Mouse (Mus musculus) T-helper 2 cell (primary cell): ENCODE measurements around the gene Simc1.

Experiments used
- in situ Hi-C: fragments of 300-600 bp; cut with MboI, MseI; formaldehyde crosslinking; loops from one replicate; pipeline ENCODE4 v1.15.1; 2025; ENCODE audit warnings: high pct_unique_total_duplicates

The Simc1 gene

GRCm38 (mm10) chr13:54582126-54582525 is 78.5 kb downstream of the Simc1 start:
- in situ Hi-C loops: no loop called here

DNA sequence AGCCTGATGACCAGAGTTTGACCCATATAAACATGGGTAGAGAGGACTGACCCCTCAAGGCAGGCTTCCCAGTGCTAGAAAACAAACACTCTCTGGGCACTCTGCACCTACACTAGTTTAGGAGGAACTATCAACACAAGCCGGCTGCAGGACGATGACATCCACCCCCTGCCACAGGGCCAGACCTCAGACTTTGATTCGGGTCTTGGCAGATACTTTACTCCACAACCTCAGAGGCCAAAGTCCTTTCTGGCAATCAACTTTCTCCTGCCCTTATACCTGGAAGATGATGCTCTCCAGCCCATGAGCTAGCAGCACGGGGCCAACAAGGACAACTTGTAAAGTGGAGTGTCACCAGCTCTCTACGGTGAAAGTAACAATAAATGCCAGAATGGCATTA is 79.3 kb downstream of the Simc1 start:
- in situ Hi-C loops: no loop called here

DNA sequence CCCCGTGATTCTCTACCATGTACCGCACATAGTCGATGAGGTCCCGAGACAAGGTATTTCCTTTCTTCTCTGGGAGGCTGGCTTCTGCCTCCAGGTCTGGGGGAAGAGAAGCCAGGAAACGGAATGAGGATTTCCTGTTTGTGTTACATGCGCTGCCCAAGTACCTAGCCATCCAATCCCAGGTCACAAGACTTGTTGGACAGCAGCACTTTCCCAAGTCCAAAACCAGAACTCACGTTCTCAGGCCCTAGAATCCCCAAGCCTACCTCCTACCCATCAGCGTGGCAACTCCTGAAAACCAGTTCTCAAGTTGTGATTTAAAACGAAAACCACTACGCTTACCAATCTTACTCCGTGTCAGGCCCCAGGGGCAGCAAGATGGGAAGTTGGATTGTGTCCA is 82.3 kb downstream of the Simc1 start:
- in situ Hi-C loops: no loop called here

GRCm38 (mm10) chr13:54589414-54589995 is 85.9 kb downstream of the Simc1 start:
- in situ Hi-C loops: no loop called here

DNA sequence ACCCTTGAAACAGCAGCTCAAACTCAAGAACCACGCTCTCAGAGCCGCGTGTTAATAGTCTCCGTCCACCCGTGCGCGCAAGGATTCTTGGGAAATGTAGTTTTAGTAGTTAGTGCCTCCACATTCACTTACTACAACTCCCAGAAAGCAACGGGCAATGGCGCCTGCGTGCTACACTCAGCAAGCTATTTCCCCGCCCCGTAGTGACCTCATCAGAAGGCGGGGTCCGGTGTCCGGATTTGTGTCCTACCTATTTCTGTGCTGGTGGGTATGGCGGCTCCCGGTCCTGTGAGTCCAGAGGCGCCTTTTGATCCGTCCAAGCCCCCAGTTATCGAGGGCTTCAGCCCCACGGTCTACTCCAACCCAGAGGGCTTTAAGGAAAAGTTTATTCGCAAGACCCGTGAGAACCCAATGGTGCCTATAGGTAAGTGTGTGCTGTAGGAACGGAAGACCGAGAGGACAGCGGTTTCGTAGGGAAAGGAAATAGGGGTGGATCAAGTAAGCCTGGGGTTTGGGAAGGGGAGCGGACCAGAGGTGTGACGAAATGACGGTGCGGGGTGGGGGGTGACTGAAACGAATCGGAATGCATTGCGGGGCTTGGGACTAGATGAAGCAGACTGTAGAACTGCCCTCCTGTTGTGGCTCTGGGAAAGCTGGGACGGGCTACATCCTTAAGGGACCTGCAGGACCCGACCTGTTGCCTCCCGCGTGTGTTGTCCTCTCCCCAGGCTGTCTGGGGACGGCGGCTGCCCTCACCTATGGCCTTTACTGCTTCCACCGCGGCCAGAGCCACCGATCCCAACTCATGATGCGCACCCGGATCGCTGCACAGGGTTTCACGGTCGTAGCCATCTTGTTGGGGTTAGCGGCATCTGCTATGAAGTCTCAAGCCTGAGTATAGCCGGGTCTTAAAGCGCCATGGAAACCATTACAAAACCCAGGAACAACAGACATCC is 86.7 kb downstream of the Simc1 start, which contains the start of the genes Nop16 and Higd2a:
Gene Nop16, minus strand, starts transcription at position 95 of the 956 bp plus-strand sequence.
Gene Higd2a, plus strand, starts transcription at position 212 of the 956 bp plus-strand sequence.
- in situ Hi-C loops: no loop called here

DNA sequence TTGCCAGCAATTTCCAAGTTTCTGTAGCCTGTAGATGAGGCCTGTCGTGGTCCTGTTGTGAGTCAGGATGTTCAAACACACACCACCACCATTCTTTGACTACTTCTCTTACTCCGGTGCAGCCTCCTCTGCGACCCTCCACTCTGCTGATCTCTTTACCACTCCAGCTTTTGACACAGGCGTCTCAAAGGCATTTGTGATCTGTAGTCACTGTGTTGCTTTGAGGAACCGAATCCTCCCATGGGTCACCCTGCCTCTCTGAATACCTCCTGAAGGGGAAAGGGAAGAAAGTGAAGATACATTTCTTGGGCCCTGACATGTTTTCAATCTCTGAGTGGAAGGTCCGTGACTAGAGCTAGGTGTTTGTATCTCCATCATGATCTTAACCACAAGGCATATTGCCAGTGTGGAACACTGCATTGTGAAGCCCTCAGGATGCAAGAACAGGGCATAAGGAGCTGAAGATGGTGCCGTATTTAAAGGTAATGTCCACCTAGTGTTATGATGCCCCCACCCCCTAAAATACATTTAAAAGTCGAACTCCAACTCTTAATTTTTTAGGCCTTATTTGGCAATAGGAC is 88.3 kb downstream of the Simc1 start:
- in situ Hi-C loops: no loop called here

DNA sequence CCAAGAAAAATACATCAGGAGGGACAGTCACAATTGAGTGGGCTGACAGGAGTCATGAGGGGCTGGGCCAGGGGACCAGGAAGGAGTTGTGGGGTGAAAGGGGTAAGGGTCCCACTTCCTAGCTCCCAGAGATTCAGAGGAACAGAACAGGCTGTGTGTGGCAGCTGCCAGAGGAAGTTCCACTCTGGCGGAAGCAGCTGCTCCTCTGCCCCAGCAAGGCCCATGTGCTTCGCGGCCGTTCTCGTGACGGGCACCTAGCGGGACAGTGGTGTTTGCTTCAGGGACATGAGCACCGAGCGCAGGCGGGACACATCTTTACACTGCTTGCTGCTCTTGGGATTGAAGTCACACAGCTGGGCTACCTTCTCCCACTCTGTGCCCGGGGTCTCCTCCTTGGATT is 90.0 kb downstream of the Simc1 start:
- in situ Hi-C loops: no loop called here

DNA sequence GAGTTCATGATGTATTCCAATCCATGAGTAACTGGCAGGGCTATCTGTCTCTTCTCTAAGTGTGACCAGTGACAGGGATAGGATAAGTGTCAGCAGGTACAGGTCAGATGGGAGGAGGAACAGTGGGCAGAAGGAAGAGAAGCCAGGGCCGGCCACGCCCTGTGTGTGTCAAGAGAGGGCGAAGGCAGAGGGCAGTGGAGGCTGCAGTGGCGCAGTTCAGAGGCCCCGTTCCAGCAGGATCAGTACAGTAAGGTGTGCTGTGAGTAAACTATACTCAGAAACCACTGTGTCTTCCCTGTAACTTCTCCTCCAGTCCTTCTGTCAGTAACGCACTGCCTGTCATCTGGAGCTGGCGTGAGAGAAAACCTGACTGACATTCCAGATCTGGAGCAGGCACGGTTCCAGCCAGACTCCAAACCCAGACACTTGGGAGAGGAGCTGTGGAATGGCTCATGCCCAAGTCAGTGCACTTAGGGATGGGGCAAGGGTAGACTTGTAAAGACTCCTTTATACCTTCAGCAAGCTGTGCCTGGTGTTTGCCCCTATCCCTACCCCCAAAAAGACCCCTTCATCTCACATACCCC is 92.6 kb downstream of the Simc1 start:
- in situ Hi-C loops: no loop called here

- in situ Hi-C loops: no loop called here
These were observed 93.3 kb downstream of the Simc1 start for GRCm38 (mm10) chr13:54596870-54597269.

DNA sequence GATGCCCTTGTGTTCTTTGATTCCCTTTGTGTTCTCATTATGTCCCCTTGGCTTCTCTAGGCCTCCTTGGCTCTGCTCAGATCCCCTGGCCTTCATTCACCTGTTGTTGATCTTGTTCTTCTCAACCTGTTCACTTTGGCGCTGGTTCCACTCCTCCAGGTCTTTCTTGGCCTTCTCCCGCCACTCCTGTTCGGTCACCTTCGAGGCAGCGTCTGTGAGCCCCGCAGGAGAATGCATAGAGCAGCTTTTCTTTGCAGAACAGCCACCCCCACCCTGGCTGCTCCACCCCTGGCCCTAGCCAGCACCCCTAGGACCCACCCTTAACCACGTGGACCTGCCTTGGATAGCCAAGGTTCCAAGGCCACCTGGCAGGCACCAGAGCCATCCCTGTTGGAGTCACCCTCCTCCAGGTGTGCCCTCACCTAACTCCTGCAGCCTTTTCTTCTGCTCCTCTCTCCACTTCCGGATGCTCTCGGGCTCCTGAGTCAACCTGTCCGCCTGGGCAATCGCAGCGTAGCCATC is 95.1 kb downstream of the Simc1 start:
- in situ Hi-C loops: no loop called here
